Mouse (Mus musculus) cortical plate, adult 2 months (tissue): ENCODE data around the gene Phka1.
A peak's percentile ranks its signal among the peaks of the same experiment; 100 is the strongest.

Source experiments
- CTCF ChIP-seq: fragments of 200-500 bp; IDR thresholded peaks from 2 replicates; pipeline ENCODE4 v1.5.1; 2011; ENCODE audit warnings: mild to moderate bottlenecking, control low read depth, low read length; ENCODE audit not compliant: insufficient read depth; ENCODE audit errors: extremely low read depth
- POLR2A ChIP-seq: fragments of 200-500 bp; IDR thresholded peaks from 2 replicates; pipeline ENCODE4 v1.6.1; 2011; ENCODE audit warnings: mild to moderate bottlenecking, low read length, control low read depth; ENCODE audit not compliant: insufficient read depth; ENCODE audit errors: extremely low read depth

DNA sequence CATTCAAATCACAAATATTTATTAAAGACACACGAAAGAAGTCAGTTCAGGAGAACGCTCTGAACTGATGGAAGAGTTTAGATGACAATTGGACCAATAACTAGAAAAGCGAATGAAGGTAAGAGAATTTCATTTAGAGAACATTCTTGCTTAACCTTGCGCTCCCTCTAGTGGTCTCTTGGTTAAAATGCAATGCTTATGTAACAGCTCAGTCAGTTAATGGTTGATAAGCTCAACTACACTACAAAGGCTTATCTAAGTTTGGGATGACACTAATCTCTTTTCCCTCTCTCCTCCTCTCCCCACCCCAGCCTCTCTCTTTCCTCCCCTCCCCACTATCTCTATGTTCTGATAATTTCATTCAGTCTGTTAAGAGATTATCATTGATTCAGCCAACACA is 165.1 kb downstream of the Phka1 start:
- TF ChIP-seq CTCF, result 0 out of 2 replicates have a peak, but pooled peaks have one; percentile 2
- TF ChIP-seq POLR2A, result no peak
